Mouse (Mus musculus) heart, embryonic 15.5 days (tissue): Measurements from ENCODE around the gene Nkx2-3. TPM values are rescaled to one million over a fixed set of nuclear protein-coding genes. Genes with fewer than 3 reads are reported as not detected.

ENCODE experiments used
- ATAC-seq: fragments of 200-750 bp; cut with Nextera tagmentation; replicated peaks from 2 replicates; pipeline ENCODE4 v1.8.0; 2017; ENCODE audit warnings: low read depth, moderate TSS enrichment; ENCODE audit not compliant: insufficient number of reproducible peaks, insufficient read depth, low FRiP score
- H3K27ac ChIP-seq: fragments of 300-500 bp; sonication (generic); 2 replicates; pipeline ENCODE4 v1.5.1; 2015; ENCODE audit warnings: mild to moderate bottlenecking, inconsistent platforms
- H3K27me3 ChIP-seq: fragments of 300-500 bp; sonication (generic); 2 replicates; pipeline ENCODE4 v1.6.1; 2015; ENCODE audit warnings: inconsistent platforms
- H3K36me3 ChIP-seq: fragments of 300-500 bp; sonication (generic); 2 replicates; pipeline ENCODE4 v1.6.1; 2015; ENCODE audit warnings: mild to moderate bottlenecking, inconsistent platforms
- H3K4me1 ChIP-seq: fragments of 300-500 bp; sonication (generic); replicated peaks from 2 replicates; pipeline ENCODE4 v1.6.1; 2015; ENCODE audit warnings: inconsistent platforms
- H3K4me2 ChIP-seq: fragments of 300-500 bp; sonication (generic); 2 replicates; pipeline ENCODE4 v1.6.1; 2015; ENCODE audit warnings: inconsistent platforms, mild to moderate bottlenecking, moderate library complexity
- H3K4me3 ChIP-seq: fragments of 300-500 bp; sonication (generic); 2 replicates; pipeline ENCODE4 v1.5.1; 2015; ENCODE audit warnings: mild to moderate bottlenecking, inconsistent platforms
- H3K9ac ChIP-seq: fragments of 300-500 bp; sonication (generic); 2 replicates; pipeline ENCODE4 v1.6.1; 2015; ENCODE audit warnings: mild to moderate bottlenecking, inconsistent platforms
- H3K9me3 ChIP-seq: fragments of 300-500 bp; sonication (generic); replicated peaks from 2 replicates; pipeline ENCODE4 v1.6.1; 2016; ENCODE audit warnings: inconsistent platforms
- WGBS: fragments of 180-500 bp; shearing (Covaris S2); methylation state at CpG from one replicate; pipeline ENCODE4 v1.1.7; 2015; ENCODE audit warnings: mixed read lengths; 5-methylcytosine and 5-hydroxymethylcytosine counted together
- polyA plus RNA-seq: library from polyadenylated mRNA; unstranded; fragments of >200 nt; fragmentation: Nextera tagmentation; extraction: Ambion mirVana; gene quantifications from 2 replicates; pipeline ENCODE4 v1.2.1, GENCODE M21; 2015

The Nkx2-3 gene
- polyA plus RNA-seq, 1 experiment from 2014 or later, result not detected

- Histone ChIP-seq H3K9ac (no peak overlapping the region), H3K36me3 (no peaks in the 10 kb centered on the region), H3K9me3 (no peaks in the 10 kb centered on the region), H3K4me3 (no peak overlapping the region), H3K4me1 (peaks cover 9% of the 10 kb centered on the region; the same call in 1 of the 2 replicates), H3K27me3 (peaks cover 99% of the 10 kb centered on the region), H3K4me2 (no peak overlapping the region), H3K27ac (no peak overlapping the region)
- 25% methylated on average over 5 of the region's 5 CpGs for WGBS
- ATAC-seq, result no peak
These were observed 15.1 kb upstream of the Nkx2-3 start for GRCm38 (mm10) chr19:43596981-43597380.

GRCm38 (mm10) chr19:43598741-43599660 lies 13.1 kb upstream of the Nkx2-3 start:
- peaks cover 99% of the 10 kb centered on the region for H3K27me3 ChIP-seq
- ATAC-seq, result no peak; the same call in 1 of the 2 replicates
- no peak overlapping the region for H3K27ac ChIP-seq
- no peaks in the 10 kb centered on the region for H3K9me3 ChIP-seq
- no peak overlapping the region for H3K4me3 ChIP-seq
- 5% methylated on average over 25 of the region's 25 CpGs for WGBS
- H3K4me2 ChIP-seq, result no peak overlapping the region; the same call in 1 of the 2 replicates
- H3K36me3 ChIP-seq, result no peaks in the 10 kb centered on the region
- peaks cover 9% of the 10 kb centered on the region; the same call in 1 of the 2 replicates for H3K4me1 ChIP-seq
- H3K9ac ChIP-seq, result no peak overlapping the region

- Histone ChIP-seq H3K27ac (no peak overlapping the region), H3K9ac (no peak overlapping the region), H3K27me3 (peaks cover 100% of the 10 kb centered on the region), H3K36me3 (no peaks in the 10 kb centered on the region), H3K4me1 (peaks cover 9% of the 10 kb centered on the region; the same call in 1 of the 2 replicates), H3K9me3 (no peaks in the 10 kb centered on the region), H3K4me2 (no peak overlapping the region; the same call in 1 of the 2 replicates), H3K4me3 (no peak overlapping the region)
- no peak for ATAC-seq
- under 1% methylated on average over 27 of the region's 27 CpGs for WGBS
These were observed 12.2 kb upstream of the Nkx2-3 start for GRCm38 (mm10) chr19:43599776-43600544.

- Histone ChIP-seq H3K4me2 (no peak overlapping the region), H3K36me3 (no peaks in the 10 kb centered on the region), H3K4me1 (peaks cover 9% of the 10 kb centered on the region; the same call in 1 of the 2 replicates), H3K27ac (no peak overlapping the region), H3K9ac (no peak overlapping the region), H3K27me3 (peaks cover 100% of the 10 kb centered on the region), H3K9me3 (no peaks in the 10 kb centered on the region), H3K4me3 (no peak overlapping the region)
- ATAC-seq, result no peak
- WGBS, result 4% methylated on average over 33 of the region's 33 CpGs
These were observed 11.4 kb upstream of the Nkx2-3 start for GRCm38 (mm10) chr19:43600545-43601331.

- Histone ChIP-seq H3K9ac (no peak overlapping the region), H3K27ac (no peak overlapping the region), H3K36me3 (no peaks in the 10 kb centered on the region), H3K4me1 (peaks cover 9% of the 10 kb centered on the region; the same call in 1 of the 2 replicates), H3K4me3 (no peak overlapping the region), H3K9me3 (no peaks in the 10 kb centered on the region), H3K4me2 (no peak overlapping the region), H3K27me3 (peaks cover 100% of the 10 kb centered on the region)
- ATAC-seq, result no peak
- 5% methylated on average over 27 of the region's 27 CpGs for WGBS
These were observed 10.7 kb upstream of the Nkx2-3 start for GRCm38 (mm10) chr19:43601440-43601839.

- Histone ChIP-seq H3K9ac (no peak overlapping the region), H3K27ac (no peak overlapping the region), H3K4me3 (no peak overlapping the region), H3K9me3 (no peaks in the 10 kb centered on the region), H3K27me3 (peaks cover 100% of the 10 kb centered on the region), H3K36me3 (no peaks in the 10 kb centered on the region), H3K4me1 (peaks cover 9% of the 10 kb centered on the region; the same call in 1 of the 2 replicates), H3K4me2 (no peak overlapping the region)
- WGBS, result 10% methylated on average over 12 of the region's 12 CpGs
- ATAC-seq, result no peak
These were observed 10.0 kb upstream of the Nkx2-3 start for GRCm38 (mm10) chr19:43601996-43602590.

GRCm38 (mm10) chr19:43603521-43603920 lies 8.6 kb upstream of the Nkx2-3 start:
- Histone ChIP-seq H3K9ac (no peak overlapping the region), H3K36me3 (no peaks in the 10 kb centered on the region), H3K27ac (no peak overlapping the region), H3K4me1 (peaks cover 9% of the 10 kb centered on the region; the same call in 1 of the 2 replicates), H3K27me3 (peaks cover 99% of the 10 kb centered on the region), H3K9me3 (no peaks in the 10 kb centered on the region), H3K4me2 (no peak overlapping the region), H3K4me3 (no peak overlapping the region)
- 7% methylated on average over 5 of the region's 5 CpGs for WGBS
- ATAC-seq, result no peak

- Histone ChIP-seq H3K9ac (no peak overlapping the region), H3K27me3 (peaks cover 98% of the 10 kb centered on the region), H3K4me3 (no peak overlapping the region), H3K36me3 (no peaks in the 10 kb centered on the region), H3K4me1 (peaks cover 4% of the 10 kb centered on the region; the same call in 1 of the 2 replicates), H3K9me3 (no peaks in the 10 kb centered on the region), H3K4me2 (no peak overlapping the region), H3K27ac (no peak overlapping the region)
- WGBS, result 12% methylated on average over 7 of the region's 7 CpGs
- ATAC-seq, result no peak
These were observed 7.5 kb upstream of the Nkx2-3 start for GRCm38 (mm10) chr19:43604492-43605120.

- Histone ChIP-seq H3K9me3 (no peaks in the 10 kb centered on the region), H3K27ac (no peak overlapping the region), H3K4me1 (peaks cover 8% of the 10 kb centered on the region; the same call in 1 of the 2 replicates), H3K36me3 (no peaks in the 10 kb centered on the region), H3K27me3 (peaks cover 98% of the 10 kb centered on the region), H3K4me2 (no peak overlapping the region), H3K9ac (no peak overlapping the region), H3K4me3 (no peak overlapping the region)
- WGBS, result 4% methylated on average over 17 of the region's 17 CpGs
- ATAC-seq, result no peak
These were observed 6.2 kb upstream of the Nkx2-3 start for GRCm38 (mm10) chr19:43605666-43606551.
